Mouse (Mus musculus): ENCODE results near the gene Abhd17b.
"Not testable (repeated sequence)": the region's sequence is repeated elsewhere in the genome, so short reads cannot be mapped to it uniquely, and the experiment has no call there.

The Abhd17b gene

GRCm38 (mm10) chr19:21653172-21653981 is at the start of gene Abhd17b:
TSS of gene Abhd17b (plus strand) at chr19:21653185.
- DNase-seq, result peak; percentile 63

GRCm38 (mm10) chr19:21603836-21604235 is 49.1 kb upstream of the Abhd17b start:
- no peak for DNase-seq

- no peak for DNase-seq
Observed at GRCm38 (mm10) chr19:21605294-21605693, 47.7 kb upstream of the Abhd17b start.

GRCm38 (mm10) chr19:21610240-21610639 is 42.7 kb upstream of the Abhd17b start:
- no peak for DNase-seq

- DNase-seq, result no peak
Observed at GRCm38 (mm10) chr19:21611297-21611696, 41.7 kb upstream of the Abhd17b start.

- no peak for DNase-seq
Observed at GRCm38 (mm10) chr19:21611725-21612575, 41.0 kb upstream of the Abhd17b start.

GRCm38 (mm10) chr19:21615801-21616200 is 37.2 kb upstream of the Abhd17b start:
- no peak for DNase-seq

GRCm38 (mm10) chr19:21623410-21624147 is 29.4 kb upstream of the Abhd17b start:
- DNase-seq, result no peak

- DNase-seq, result no peak
Observed at GRCm38 (mm10) chr19:21624148-21624535, 28.8 kb upstream of the Abhd17b start.

GRCm38 (mm10) chr19:21626271-21626988 is 26.6 kb upstream of the Abhd17b start:
- DNase-seq, result no peak

- not testable (repeated sequence) for DNase-seq
Observed at GRCm38 (mm10) chr19:21628440-21628839, 24.5 kb upstream of the Abhd17b start.

GRCm38 (mm10) chr19:21629030-21629429 is 24.0 kb upstream of the Abhd17b start:
- DNase-seq, result no peak

GRCm38 (mm10) chr19:21629501-21629900 is 23.5 kb upstream of the Abhd17b start:
- DNase-seq, result no peak

- no peak for DNase-seq
Observed at GRCm38 (mm10) chr19:21630656-21631331, 22.2 kb upstream of the Abhd17b start.

- no peak for DNase-seq
Observed at GRCm38 (mm10) chr19:21635406-21635805, 17.6 kb upstream of the Abhd17b start.

GRCm38 (mm10) chr19:21636907-21637306 is 16.1 kb upstream of the Abhd17b start:
- DNase-seq, result no peak

GRCm38 (mm10) chr19:21637672-21638071 is 15.3 kb upstream of the Abhd17b start:
- DNase-seq, result no peak

GRCm38 (mm10) chr19:21643935-21644334 is 9.1 kb upstream of the Abhd17b start:
- DNase-seq, result no peak

- DNase-seq, result no peak
Observed at GRCm38 (mm10) chr19:21645301-21645700, 7.7 kb upstream of the Abhd17b start.

GRCm38 (mm10) chr19:21646142-21646541 is 6.8 kb upstream of the Abhd17b start:
- DNase-seq, result no peak

- no peak for DNase-seq
Observed at GRCm38 (mm10) chr19:21651664-21652063, 1.3 kb upstream of the Abhd17b start.

All from cerebellum, adult 8-10 months (tissue).